Mouse (Mus musculus): ENCODE results near the gene Adrb1. TPM values are rescaled to one million over a fixed set of nuclear protein-coding genes. Genes with fewer than 3 reads are reported as not detected.

Gene Adrb1
- total and polyA plus RNA-seq, 3 experiments: not detected

DNA sequence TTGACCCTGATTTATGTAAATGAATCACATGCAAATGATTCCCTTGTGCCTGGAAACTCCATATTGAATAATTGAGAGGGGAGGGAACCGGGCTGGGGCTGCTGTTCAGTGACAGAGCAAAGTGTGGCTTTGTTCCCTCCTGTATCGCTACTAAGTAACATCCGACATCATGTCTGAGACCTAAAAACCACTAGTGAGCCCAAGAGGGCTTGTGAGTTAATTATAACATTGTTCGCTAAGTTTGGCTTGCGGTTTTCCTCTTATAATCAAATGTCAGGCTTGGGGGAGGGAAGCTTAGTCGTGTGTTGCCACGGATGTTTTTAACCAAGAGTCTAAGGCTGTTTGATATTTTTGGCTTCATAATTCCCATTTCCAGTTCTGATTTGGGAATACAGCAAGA, 50.2 kb downstream of the Adrb1 start:
- DNase-seq (ENCODE audit: low read depth, low spot score): no peak
- H3K27me3 ChIP-seq (ENCODE audit: control insufficient read depth in 1 of 2, insufficient read depth in 2 of 2, low read length in 2 of 2): peaks cover 0 to 2% of the 10 kb centered on the region in 2 experiments; a peak in 2 of 4 replicates
- no peak overlapping the region for H3K4me3 ChIP-seq (ENCODE audit: control insufficient read depth in 1 of 2, insufficient read depth in 1 of 2, low read depth in 2 of 2, low read length in 2 of 2)
- no peaks in the 10 kb centered on the region for H3K79me2 ChIP-seq (ENCODE audit: control insufficient read depth, insufficient read depth, low read length, poor library complexity)
- no peak overlapping the region for H3K9ac ChIP-seq (ENCODE audit: control insufficient read depth, low read depth, low read length, poor library complexity, severe bottlenecking)
- no peaks in the 10 kb centered on the region for H3K9me3 ChIP-seq (replicated peaks; ENCODE audit: insufficient read depth, low read length)
- H3K36me3 ChIP-seq (ENCODE audit: control insufficient read depth in 1 of 2, insufficient read depth in 2 of 2, low read length in 2 of 2): no peaks in the 10 kb centered on the region
- TF ChIP-seq TBP (IDR thresholded peaks at IDR 0.05; ENCODE audit: low read depth, low read length) (no peak), E2F4 (IDR thresholded peaks at IDR 0.05; ENCODE audit: borderline replicate concordance, low read depth, low read length) (no peak), BHLHE40 (IDR thresholded peaks at IDR 0.05; ENCODE audit: borderline replicate concordance, low read depth, low read length) (no peak), ZMIZ1 (IDR thresholded peaks at IDR 0.05; ENCODE audit: low read depth, low read length) (no peak), HCFC1 (IDR thresholded peaks at IDR 0.05; ENCODE audit: low read depth, low read length) (no peak), TAL1 (IDR thresholded peaks at IDR 0.05; ENCODE audit: low read length) (no peak), MEF2A (IDR thresholded peaks at IDR 0.05; ENCODE audit: extremely low read depth, insufficient replicate concordance, low read depth, low read length, poor library complexity, severe bottlenecking) (no peak), POLR2AphosphoS5 (IDR thresholded peaks at IDR 0.05; ENCODE audit: borderline replicate concordance, low read depth, low read length) (no peak), CHD1 (IDR thresholded peaks at IDR 0.05; ENCODE audit: low read depth, low read length) (no peak), RCOR1 (IDR thresholded peaks at IDR 0.05; ENCODE audit: low read depth, low read length) (no peak), ZKSCAN1 (IDR thresholded peaks at IDR 0.05; ENCODE audit: low read depth, low read length) (no peak)
- H3K4me1 ChIP-seq (ENCODE audit: control insufficient read depth in 1 of 2, insufficient read depth in 2 of 2, low read length in 2 of 2): no peaks in the 10 kb centered on the region
- no peak overlapping the region for H3K27ac ChIP-seq (ENCODE audit: control insufficient read depth, low read depth, low read length)

DNA sequence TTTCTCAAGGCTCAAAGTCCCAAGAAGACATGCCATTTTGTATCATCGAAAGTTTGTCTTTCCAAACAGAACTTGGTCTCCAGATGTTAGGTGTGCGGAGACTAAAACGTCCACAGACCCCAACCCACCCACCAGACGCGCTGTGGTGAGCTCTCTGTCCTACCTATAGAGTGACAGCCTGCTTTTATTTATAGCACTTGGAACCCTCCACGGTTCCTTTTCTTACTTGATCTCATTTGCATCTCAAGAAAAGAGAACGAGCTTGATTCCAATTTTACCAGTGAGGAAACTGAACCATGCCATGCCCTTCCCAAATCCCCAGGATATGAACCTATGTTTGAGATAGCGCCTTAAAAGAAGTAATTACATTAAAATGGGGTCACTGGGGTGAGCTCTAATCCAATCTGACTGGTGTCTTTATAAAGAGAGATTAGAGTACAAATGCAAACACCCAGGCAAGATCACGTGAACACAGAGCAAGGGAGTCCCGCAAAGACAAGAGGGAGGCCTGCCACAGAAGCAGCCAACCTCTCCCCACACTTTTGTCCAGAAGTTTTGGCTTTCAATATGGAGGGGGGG, 51.5 kb downstream of the Adrb1 start:
- no peak overlapping the region for H3K9ac ChIP-seq (ENCODE audit: control insufficient read depth, low read depth, low read length, poor library complexity, severe bottlenecking)
- no peaks in the 10 kb centered on the region for H3K79me2 ChIP-seq (ENCODE audit: control insufficient read depth, insufficient read depth, low read length, poor library complexity)
- no peaks in the 10 kb centered on the region for H3K9me3 ChIP-seq (replicated peaks; ENCODE audit: insufficient read depth, low read length)
- DNase-seq (ENCODE audit: low read depth, low spot score): no peak
- no peaks in the 10 kb centered on the region for H3K4me1 ChIP-seq (ENCODE audit: control insufficient read depth in 1 of 2, insufficient read depth in 2 of 2, low read length in 2 of 2)
- no peak overlapping the region for H3K4me3 ChIP-seq (ENCODE audit: control insufficient read depth in 1 of 2, insufficient read depth in 1 of 2, low read depth in 2 of 2, low read length in 2 of 2)
- no peak overlapping the region for H3K27ac ChIP-seq (ENCODE audit: control insufficient read depth, low read depth, low read length)
- peaks cover 0 to 2% of the 10 kb centered on the region in 2 experiments; a peak in 2 of 4 replicates for H3K27me3 ChIP-seq (ENCODE audit: control insufficient read depth in 1 of 2, insufficient read depth in 2 of 2, low read length in 2 of 2)
- no peaks in the 10 kb centered on the region for H3K36me3 ChIP-seq (ENCODE audit: control insufficient read depth in 1 of 2, insufficient read depth in 2 of 2, low read length in 2 of 2)
- no peak for TF ChIP-seq ETS1 (IDR thresholded peaks at IDR 0.05; ENCODE audit: low read depth, low read length)
- TF ChIP-seq CTCF (IDR thresholded peaks at IDR 0.05 in 2 of 3, conservative IDR thresholded peaks at IDR 0.05 in 1 of 3; ENCODE audit: control insufficient read depth in 1 of 3, insufficient read depth in 1 of 3, low read depth in 2 of 3, low read length in 3 of 3, poor library complexity in 1 of 3, severe bottlenecking in 1 of 3): no peak
- no peak for TF ChIP-seq EP300 (IDR thresholded peaks at IDR 0.05; ENCODE audit: low read depth in 1 of 2, low read length in 2 of 2)
- no peak for TF ChIP-seq GABPA (IDR thresholded peaks at IDR 0.05; ENCODE audit: low read depth, low read length)
- TF ChIP-seq JUND (IDR thresholded peaks at IDR 0.05; ENCODE audit: low read depth, low read length): no peak
- TF ChIP-seq MAFK (IDR thresholded peaks at IDR 0.05; ENCODE audit: borderline replicate concordance, low read depth, low read length): no peak
- TF ChIP-seq MYC (IDR thresholded peaks at IDR 0.05; ENCODE audit: low read depth, low read length): no peak

Data from MEL (cell line).